In the genomic region with DNA sequence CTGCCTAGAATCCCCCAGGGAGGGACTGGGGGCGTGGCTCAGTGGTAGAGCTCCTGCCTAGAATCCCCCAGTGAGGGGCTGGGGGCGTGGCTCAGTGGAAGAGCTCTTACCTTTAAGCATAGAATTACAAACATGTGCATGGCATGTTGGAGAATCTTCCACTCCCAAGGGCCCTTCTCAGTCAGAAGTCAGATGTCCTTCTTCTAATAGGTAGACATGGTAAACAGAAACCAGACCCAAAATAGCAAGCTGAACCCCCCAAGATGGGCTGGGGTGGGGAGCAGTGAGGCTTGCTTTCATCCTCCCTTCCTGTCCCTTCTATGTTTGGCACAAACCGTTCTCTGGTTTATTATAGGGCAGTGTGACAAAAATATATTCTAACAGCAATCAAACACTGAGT, we compare ENCODE assay signal across 21 mouse cellular contexts. TPM values are rescaled to one million over a fixed set of nuclear protein-coding genes. Genes with fewer than 3 reads are reported as not detected.
DNase-seq lines count a peak whose midpoint lies in the region; ATAC-seq and TF ChIP-seq lines count a peak whose summit lies in the region.
"Had no signal": no experiment of that assay in that cellular context is flagged by ENCODE, and none has a peak within 500 bp of the region (broad histone marks: within the 10 kb centered on the region; RNA-seq: fewer than 3 reads in every experiment).

No protein-coding gene starts in this region.

- TF ChIP-seq EP300 in heart, postnatal 0 days (IDR thresholded peaks at IDR 0.05; ENCODE audit: low read depth) = no peak
- no peak for TF ChIP-seq EP300 in heart, adult 2 months (IDR thresholded peaks at IDR 0.05; ENCODE audit: insufficient read depth, low read depth, low read length)

- TF ChIP-seq CTCF in heart, postnatal 0 days (IDR thresholded peaks at IDR 0.05; ENCODE audit: low read depth) = no peak
- TF ChIP-seq CTCF in heart, adult 2 months (IDR thresholded peaks at IDR 0.05) = no peak

- H3K9ac ChIP-seq in heart, embryonic 12.5 days = no peak overlapping the region
- no peak overlapping the region for H3K9ac ChIP-seq in heart, postnatal 0 days (replicated peaks; ENCODE audit: low read depth, low read length)
- H3K9ac ChIP-seq in heart, adult 2 months (ENCODE audit: low read depth, low read length) = no peak overlapping the region
- H3K9ac ChIP-seq: embryonic facial prominence, embryonic 13.5 days; forebrain, embryonic 12.5 days; hindbrain, embryonic 14.5 days; intestine, embryonic 15.5 days had no signal

- 81% methylated on average over 3 of the region's 3 CpGs for WGBS in heart, embryonic 12.5 days
- 64% methylated on average over 3 of the region's 3 CpGs for WGBS in heart, postnatal 0 days
- 73% methylated on average over 3 of the region's 3 CpGs for WGBS in heart, adult 2 months

- H3K4me1 ChIP-seq in heart, embryonic 12.5 days (replicated peaks) = peaks cover 71% of the 10 kb centered on the region
- H3K4me1 ChIP-seq in heart, postnatal 0 days (ENCODE audit: control insufficient read depth, insufficient read depth) = peaks cover 32% of the 10 kb centered on the region
- peaks cover 3% of the 10 kb centered on the region for H3K4me1 ChIP-seq in heart, adult 2 months (ENCODE audit: control insufficient read depth, insufficient read depth, low read length)

- H3K79me2 ChIP-seq in heart, adult 2 months (replicated peaks; ENCODE audit: control insufficient read depth, insufficient read depth, low read length) = peaks cover 2% of the 10 kb centered on the region; the same call in 1 of the 2 replicates

- intact Hi-C loops in heart, postnatal 10 days (cut with DNase I) = no loop called here
- intact Hi-C loops in heart, adult 2 months (cut with DNase I) = no loop called here

- H3K27ac ChIP-seq in heart, embryonic 12.5 days (ENCODE audit: poor library complexity, severe bottlenecking) = peak overlapping the region; percentile 36; the same call in 1 of the 2 replicates
- H3K27ac ChIP-seq in heart, postnatal 0 days (ENCODE audit: low read depth) = peak overlapping the region; percentile 4; the same call in 1 of the 2 replicates
- H3K27ac ChIP-seq in heart, adult 2 months = no peak overlapping the region
- H3K27ac ChIP-seq: embryonic facial prominence, embryonic 13.5 days; forebrain, embryonic 12.5 days; hindbrain, embryonic 10.5 days; hindbrain, embryonic 14.5 days; intestine, embryonic 15.5 days had no signal

- H3K4me3 ChIP-seq in heart, embryonic 12.5 days = no peak overlapping the region
- no peak overlapping the region for H3K4me3 ChIP-seq in heart, postnatal 0 days (ENCODE audit: low read depth, low read length)
- H3K4me3 ChIP-seq in heart, adult 2 months = no peak overlapping the region
- H3K4me3 ChIP-seq: embryonic facial prominence, embryonic 13.5 days; forebrain, embryonic 12.5 days; hindbrain, embryonic 10.5 days; intestine, embryonic 15.5 days had no signal

- no peak for ATAC-seq in heart, embryonic 12.5 days (ENCODE audit: insufficient number of reproducible peaks, low FRiP score)
- ATAC-seq in heart, postnatal 0 days (ENCODE audit: insufficient read depth, low read depth) = no peak
- ATAC-seq: activated CD4-positive, CD25-positive, alpha-beta regulatory T cell, adult 4 months; forebrain, embryonic 16.5 days; intestine, embryonic 15.5 days; Patski had no signal

- H3K4me2 ChIP-seq in heart, embryonic 12.5 days = no peak overlapping the region
- no peak overlapping the region for H3K4me2 ChIP-seq in heart, postnatal 0 days (ENCODE audit: low read depth, low read length)
- H3K4me2 ChIP-seq: embryonic facial prominence, embryonic 13.5 days; forebrain, embryonic 12.5 days; hindbrain, embryonic 14.5 days; intestine, embryonic 15.5 days had no signal

- H3K27me3 ChIP-seq in heart, embryonic 12.5 days (replicated peaks) = no peaks in the 10 kb centered on the region
- no peaks in the 10 kb centered on the region for H3K27me3 ChIP-seq in heart, postnatal 0 days (ENCODE audit: control insufficient read depth, insufficient read depth, low read length)
- H3K27me3 ChIP-seq in heart, adult 2 months (ENCODE audit: control insufficient read depth, insufficient read depth, low read length) = no peaks in the 10 kb centered on the region
- H3K27me3 ChIP-seq: forebrain, embryonic 12.5 days; intestine, embryonic 15.5 days; Patski had no signal

- peaks cover 3% of the 10 kb centered on the region; the same call in 1 of the 2 replicates for H3K36me3 ChIP-seq in heart, embryonic 12.5 days
- H3K36me3 ChIP-seq in heart, postnatal 0 days (replicated peaks; ENCODE audit: control insufficient read depth, insufficient read depth, low read length) = no peaks in the 10 kb centered on the region
- peaks cover 2% of the 10 kb centered on the region; the same call in 1 of the 2 replicates for H3K36me3 ChIP-seq in heart, adult 2 months (ENCODE audit: control insufficient read depth, insufficient read depth, low read length)
- H3K36me3 ChIP-seq: embryonic facial prominence, embryonic 13.5 days; forebrain, embryonic 12.5 days; intestine, embryonic 15.5 days had no signal

- no peaks in the 10 kb centered on the region for H3K9me3 ChIP-seq in heart, embryonic 12.5 days (replicated peaks)
- no peaks in the 10 kb centered on the region for H3K9me3 ChIP-seq in heart, postnatal 0 days (replicated peaks; ENCODE audit: control insufficient read depth, low read length)
- H3K9me3 ChIP-seq: embryonic facial prominence, embryonic 13.5 days; forebrain, embryonic 12.5 days; hindbrain, embryonic 10.5 days; intestine, embryonic 15.5 days had no signal

- no peak for DNase-seq in heart, postnatal 10 days
- no peak for DNase-seq in heart, postnatal 0 days (ENCODE audit: low spot score)
- DNase-seq in heart, adult 2 months = no peak
- DNase-seq in spleen, postnatal 36 days (ENCODE audit: low spot score in 2 of 2) = peak; percentile 56 to 57
- no peak for DNase-seq in spleen, adult 12 weeks (ENCODE audit: low spot score)
- DNase-seq in thymus, adult 18-20 months = no peak
- DNase-seq: adrenal gland, postnatal 14 days; cerebellum, adult 11-12 months; cerebellum, adult 9-10 months; cerebellum, postnatal 25 days; gastrocnemius, postnatal 25 days; kidney, adult 18-20 months had no signal

- TF ChIP-seq POLR2A in heart, adult 2 months (IDR thresholded peaks at IDR 0.05; ENCODE audit: insufficient read depth, low read depth, low read length) = no peak

RNA-seq across cellular contexts. Expression of a gene that starts 45.6 kb away (rescaled TPM):
- 81.0 and 85.4 TPM in 2 replicates for polyA plus RNA-seq in heart, embryonic 12.5 days (2016; fragmentation: Nextera tagmentation; extraction: Ambion mirVana)
- total RNA-seq in heart, postnatal 10 days (2021) = 100 to 1,000 TPM; 113 to 119 TPM
- total RNA-seq in heart, postnatal 0 days (2014; rRNA removed; ENCODE audit: low replicate concordance) = 89.5 and 118 TPM in 2 replicates
- 48.0 and 50.7 TPM in 2 replicates for polyA plus RNA-seq in heart, postnatal 0 days (2015; fragmentation: Nextera tagmentation; extraction: Ambion mirVana)
- 100 to 1,000 TPM in 1 of 2 experiments, 10 to 100 TPM in 1; 85.8 to 101 TPM for total RNA-seq in heart, adult 2 months (2021)
- polyA plus RNA-seq in heart, adult 2 months (2012; rRNA removed) = 46.8 and 65.3 TPM in 2 replicates

Comparison
In these comparisons a context has a peak if more than half of its experiments do, and no peak if none do; other contexts are left out.
1. DNase-seq: peak in spleen, postnatal 36 days (2 of 2); none in heart, postnatal 10 days (0 of 2), heart, postnatal 0 days (single experiment), heart, adult 2 months (0 of 2), spleen, adult 12 weeks (single experiment) and thymus, adult 18-20 months (0 of 2).